Mouse (Mus musculus): ENCODE results near the gene Brca2. TPM values are rescaled to one million over a fixed set of nuclear protein-coding genes. Genes with fewer than 3 reads are reported as not detected.
A peak's percentile ranks its signal among the peaks of the same experiment; 100 is the strongest.
"Not testable (repeated sequence)": the region's sequence is repeated elsewhere in the genome, so short reads cannot be mapped to it uniquely, and the experiment has no call there.

The Brca2 gene
- polyA plus RNA-seq (2016; fragmentation: Nextera tagmentation; extraction: Ambion mirVana) = 38.7 and 46.6 TPM in 2 replicates

DNA sequence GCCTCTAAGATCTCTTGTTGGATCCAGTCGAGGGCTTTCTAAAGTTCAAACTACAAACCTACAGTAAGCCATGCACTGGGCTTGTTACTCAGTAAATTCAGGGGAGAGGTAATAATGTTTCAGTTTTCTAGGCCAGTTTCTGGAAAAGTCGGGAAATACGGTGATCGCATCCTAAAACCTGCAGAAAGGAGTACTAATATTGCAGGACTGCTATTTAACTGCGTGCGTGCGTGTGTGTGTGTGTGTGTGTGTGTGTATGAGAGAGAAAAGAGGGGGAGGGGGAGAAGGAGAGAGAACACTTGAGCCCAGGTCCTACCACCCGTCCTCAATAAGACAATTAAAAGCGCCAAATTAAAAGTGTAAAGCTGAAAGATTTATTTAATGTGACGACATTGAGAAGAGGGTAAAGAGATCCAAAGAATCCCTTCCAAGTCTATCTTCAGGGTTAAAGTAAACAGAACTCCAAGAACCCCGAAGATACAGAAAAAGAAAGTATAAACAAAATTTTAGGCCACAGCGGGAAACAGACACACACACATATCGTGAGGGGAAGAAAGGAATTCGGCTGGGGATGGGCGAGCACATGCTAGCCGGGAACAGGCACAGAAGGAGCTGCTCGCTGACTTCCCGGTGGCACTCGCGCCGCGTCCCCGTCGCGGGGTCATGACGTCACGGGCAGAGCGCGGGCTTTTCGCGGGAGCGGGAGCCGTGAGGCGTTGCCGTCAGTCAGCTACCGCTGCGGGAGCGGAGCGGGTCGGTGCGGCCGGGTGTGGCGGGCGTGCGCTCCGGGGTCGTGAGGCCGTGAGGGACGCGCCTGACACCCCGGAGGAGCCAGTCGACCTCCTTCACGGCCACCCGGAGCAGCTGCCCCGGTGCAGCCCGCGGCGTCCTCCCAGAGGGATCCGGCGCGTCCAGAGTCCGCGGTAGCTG, at the start of gene Brca2:
Brca2 (plus strand) TSS at position 694 of the 930 bp plus-strand sequence.
- Histone ChIP-seq H3K36me3 (peaks cover 23% of the 10 kb centered on the region), H3K9me3 (replicated peaks) (no peaks in the 10 kb centered on the region), H3K4me1 (peaks cover 23% of the 10 kb centered on the region), H3K27me3 (ENCODE audit: low read depth, poor library complexity, severe bottlenecking) (no peaks in the 10 kb centered on the region), H3K27ac (peak within 1 kb of the TSS; percentile 98), H3K4me3 (peak within 1 kb of the TSS; percentile 89)
- WGBS = 7% methylated on average over 62 of the region's 63 CpGs
- DNase-seq (ENCODE audit: low spot score) = peak; percentile 98

GRCm38 (mm10) chr5:150477364-150477763, 45.1 kb upstream of the Brca2 start:
- Histone ChIP-seq H3K27me3 (ENCODE audit: low read depth, poor library complexity, severe bottlenecking) (no peaks in the 10 kb centered on the region), H3K4me1 (no peaks in the 10 kb centered on the region; the same call in 1 of the 2 replicates), H3K36me3 (no peaks in the 10 kb centered on the region), H3K4me3 (no peak overlapping the region), H3K27ac (no peak overlapping the region), H3K9me3 (replicated peaks) (no peaks in the 10 kb centered on the region)
- no peak for DNase-seq (ENCODE audit: low spot score)
- 70% methylated on average over 4 of the region's 4 CpGs for WGBS

GRCm38 (mm10) chr5:150478612-150479011, 43.8 kb upstream of the Brca2 start:
- DNase-seq (ENCODE audit: low spot score) = no peak
- H3K36me3 ChIP-seq = no peaks in the 10 kb centered on the region
- 79% methylated on average over 4 of the region's 4 CpGs for WGBS

DNA sequence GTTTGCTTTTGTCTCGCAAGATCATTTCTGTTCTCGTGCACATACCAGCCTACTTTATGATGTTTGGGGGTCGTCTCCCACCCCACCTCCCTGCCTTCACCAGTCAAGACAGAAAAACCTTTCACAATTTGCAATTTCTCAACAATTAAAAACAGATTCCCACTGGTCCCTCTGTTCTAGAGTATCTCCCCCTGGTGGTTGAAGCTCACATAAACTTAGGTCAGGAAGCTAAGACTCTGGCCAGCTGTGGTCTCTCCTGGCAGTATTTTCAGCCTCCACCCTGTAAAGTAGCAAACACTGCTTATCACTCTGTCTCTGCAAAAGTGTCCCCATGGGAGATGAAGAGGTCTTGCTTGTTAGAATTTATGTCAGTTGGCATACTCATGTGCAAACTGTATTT, 37.2 kb upstream of the Brca2 start:
- Histone ChIP-seq H3K4me1 (peaks cover 7% of the 10 kb centered on the region; the same call in 1 of the 2 replicates), H3K4me3 (no peak overlapping the region), H3K9me3 (replicated peaks) (no peaks in the 10 kb centered on the region), H3K36me3 (no peaks in the 10 kb centered on the region), H3K27me3 (ENCODE audit: low read depth, poor library complexity, severe bottlenecking) (no peaks in the 10 kb centered on the region), H3K27ac (no peak overlapping the region)
- WGBS = 49% methylated on average over 3 of the region's 3 CpGs
- no peak for DNase-seq (ENCODE audit: low spot score)

More at GRCm38 (mm10) chr5:150478612-150479011, 43.8 kb upstream of the Brca2 start:
- no peaks in the 10 kb centered on the region; the same call in 1 of the 2 replicates for H3K4me1 ChIP-seq
- no peak overlapping the region for H3K27ac ChIP-seq
- H3K27me3 ChIP-seq (ENCODE audit: low read depth, poor library complexity, severe bottlenecking) = no peaks in the 10 kb centered on the region
- no peak overlapping the region for H3K4me3 ChIP-seq
- no peaks in the 10 kb centered on the region for H3K9me3 ChIP-seq (replicated peaks)

DNA sequence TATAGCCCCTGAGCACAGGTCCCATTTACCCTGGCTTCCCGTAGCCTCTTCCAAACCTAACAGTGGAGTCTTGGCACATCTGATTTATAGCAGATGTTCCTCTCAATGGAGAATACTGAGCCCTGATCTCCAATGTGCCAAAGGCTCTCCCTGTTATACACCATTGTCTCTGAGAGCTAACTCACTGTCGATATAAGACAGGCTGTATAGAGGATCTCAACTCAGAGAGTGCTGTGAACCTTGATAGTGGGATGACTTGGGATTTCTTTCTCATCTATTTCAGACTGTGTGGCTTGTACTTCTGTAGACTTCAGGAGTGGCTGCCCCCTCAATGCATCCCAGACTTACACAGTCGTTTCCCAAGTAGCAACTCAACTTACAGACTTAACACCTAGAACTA, 32.1 kb upstream of the Brca2 start:
- H3K4me1 ChIP-seq = peaks cover 2% of the 10 kb centered on the region; the same call in 1 of the 2 replicates
- no peaks in the 10 kb centered on the region for H3K36me3 ChIP-seq
- DNase-seq (ENCODE audit: low spot score) = no peak
- 78% methylated on average over 3 of the region's 3 CpGs for WGBS
- H3K27ac ChIP-seq = no peak overlapping the region
- H3K9me3 ChIP-seq (replicated peaks) = no peaks in the 10 kb centered on the region
- H3K4me3 ChIP-seq = no peak overlapping the region
- H3K27me3 ChIP-seq (ENCODE audit: low read depth, poor library complexity, severe bottlenecking) = no peaks in the 10 kb centered on the region

- H3K36me3 ChIP-seq = no peaks in the 10 kb centered on the region
- WGBS = 82% methylated on average over 8 of the region's 8 CpGs
- no peaks in the 10 kb centered on the region for H3K27me3 ChIP-seq (ENCODE audit: low read depth, poor library complexity, severe bottlenecking)
- no peak overlapping the region for H3K4me3 ChIP-seq
- 0 out of 2 replicates have a peak overlapping the region, but pooled peaks have one; percentile 50 for H3K27ac ChIP-seq
- H3K9me3 ChIP-seq (replicated peaks) = no peaks in the 10 kb centered on the region
- H3K4me1 ChIP-seq = no peaks in the 10 kb centered on the region
- DNase-seq (ENCODE audit: low spot score) = no peak
Observed at GRCm38 (mm10) chr5:150490821-150491220, 31.6 kb upstream of the Brca2 start.

DNA sequence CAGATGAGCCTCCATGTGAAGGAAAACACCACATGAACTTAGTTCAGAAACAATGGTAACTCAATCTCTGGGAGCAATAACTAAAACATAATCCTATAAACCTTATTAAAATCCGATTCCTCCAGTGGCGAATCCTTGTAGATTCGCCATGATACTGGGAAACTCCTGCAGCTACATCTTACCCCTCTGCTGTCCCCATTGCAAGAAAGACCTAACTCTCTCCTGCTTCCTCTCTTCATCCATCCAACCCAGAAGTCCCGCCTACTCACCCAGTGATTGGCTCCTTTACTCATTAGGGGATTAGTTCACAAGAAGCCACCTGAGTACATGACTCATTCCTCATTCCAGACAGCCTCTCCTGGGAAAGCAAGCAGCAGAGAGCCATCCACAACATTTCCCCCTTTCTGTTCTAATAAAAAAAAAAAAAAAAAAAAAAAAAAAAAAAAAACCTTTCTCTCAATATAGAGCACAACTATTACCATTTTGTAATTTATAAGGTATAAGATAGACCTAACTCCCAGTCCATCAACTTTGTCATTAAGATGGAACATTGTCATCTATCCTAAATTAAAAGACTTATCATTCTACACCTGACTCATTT, 30.8 kb upstream of the Brca2 start:
- H3K27ac ChIP-seq; H3K36me3 ChIP-seq; H3K27me3 ChIP-seq (ENCODE audit: low read depth, poor library complexity, severe bottlenecking); H3K9me3 ChIP-seq (replicated peaks); H3K4me1 ChIP-seq; H3K4me3 ChIP-seq; DNase-seq (ENCODE audit: low spot score): not testable (repeated sequence)
- WGBS = 85% methylated on average over 4 of the region's 4 CpGs

DNA sequence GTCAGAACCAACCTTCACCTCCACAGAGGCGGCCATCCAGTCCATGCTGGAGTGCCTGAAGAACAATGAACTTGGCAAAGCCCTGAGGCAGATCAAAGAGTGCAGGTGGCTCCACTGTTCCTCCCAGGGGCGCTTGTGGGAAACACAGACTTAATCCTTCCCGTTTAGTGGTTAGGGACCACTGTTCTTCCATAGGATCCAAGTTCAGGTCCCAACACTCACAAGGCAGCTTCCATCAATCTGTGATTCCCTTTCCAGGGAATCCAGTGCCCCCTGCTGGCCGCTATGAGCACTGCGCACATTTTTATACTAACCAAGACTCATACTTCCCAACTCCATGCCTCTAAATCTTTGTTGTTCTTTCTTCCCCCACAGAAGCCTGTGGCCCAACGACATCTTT, 26.6 kb upstream of the Brca2 start:
- no peaks in the 10 kb centered on the region for H3K36me3 ChIP-seq
- no peaks in the 10 kb centered on the region for H3K27me3 ChIP-seq (ENCODE audit: low read depth, poor library complexity, severe bottlenecking)
- 45% methylated on average over 6 of the region's 6 CpGs for WGBS
- H3K4me1 ChIP-seq = no peaks in the 10 kb centered on the region
- H3K4me3 ChIP-seq = no peak overlapping the region
- H3K9me3 ChIP-seq (replicated peaks) = no peaks in the 10 kb centered on the region
- DNase-seq (ENCODE audit: low spot score) = peak; percentile 40
- no peak overlapping the region for H3K27ac ChIP-seq

- 88% methylated on average over 6 of the region's 6 CpGs for WGBS
- no peaks in the 10 kb centered on the region for H3K27me3 ChIP-seq (ENCODE audit: low read depth, poor library complexity, severe bottlenecking)
- no peak overlapping the region for H3K27ac ChIP-seq
- DNase-seq (ENCODE audit: low spot score) = no peak
- no peak overlapping the region for H3K4me3 ChIP-seq
- no peaks in the 10 kb centered on the region for H3K4me1 ChIP-seq
- no peaks in the 10 kb centered on the region for H3K36me3 ChIP-seq
- H3K9me3 ChIP-seq (replicated peaks) = no peaks in the 10 kb centered on the region
Observed at GRCm38 (mm10) chr5:150510451-150511225, 11.8 kb upstream of the Brca2 start.

- 77% methylated on average over 4 of the region's 4 CpGs for WGBS
- Histone ChIP-seq H3K4me1 (0 out of 2 replicates have a peak, but pooled peaks cover 7% of the 10 kb centered on the region), H3K4me3 (no peak overlapping the region), H3K27ac (no peak overlapping the region), H3K27me3 (ENCODE audit: low read depth, poor library complexity, severe bottlenecking) (no peaks in the 10 kb centered on the region), H3K9me3 (replicated peaks) (no peaks in the 10 kb centered on the region), H3K36me3 (no peaks in the 10 kb centered on the region)
- peak; percentile 15 for DNase-seq (ENCODE audit: low spot score)
Observed at GRCm38 (mm10) chr5:150513264-150513663, 9.2 kb upstream of the Brca2 start.

GRCm38 (mm10) chr5:150514027-150514426, 8.4 kb upstream of the Brca2 start:
- Histone ChIP-seq H3K9me3 (replicated peaks) (no peaks in the 10 kb centered on the region), H3K4me1 (0 out of 2 replicates have a peak, but pooled peaks cover 7% of the 10 kb centered on the region), H3K4me3 (no peak overlapping the region), H3K36me3 (no peaks in the 10 kb centered on the region), H3K27me3 (ENCODE audit: low read depth, poor library complexity, severe bottlenecking) (no peaks in the 10 kb centered on the region), H3K27ac (no peak overlapping the region)
- 81% methylated on average over 1 of the region's 1 CpGs for WGBS
- peak; percentile 8 for DNase-seq (ENCODE audit: low spot score)

DNA sequence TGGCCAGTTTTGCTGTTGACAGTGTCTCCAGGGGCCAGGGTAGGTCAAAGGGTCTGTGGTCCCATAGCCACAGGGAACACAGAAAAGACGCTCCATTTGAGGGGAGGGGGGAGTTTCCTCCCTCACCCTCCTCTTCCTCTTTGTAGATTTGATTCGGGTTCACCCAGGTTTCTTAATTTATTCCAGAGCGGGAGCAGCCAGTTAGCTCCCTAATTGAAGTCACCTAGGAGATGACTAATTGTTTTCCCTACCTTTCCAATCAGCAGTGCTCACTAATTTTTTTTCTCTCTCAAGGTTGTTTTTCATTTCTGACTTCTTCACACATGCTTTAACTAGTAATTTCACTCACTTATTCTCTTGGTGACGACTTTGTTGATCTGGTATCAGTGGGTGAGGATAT, 4.4 kb upstream of the Brca2 start, which contains the start of gene Zar1l:
Zar1l (minus strand) TSS at position 101 of the 400 bp plus-strand sequence.
- WGBS = 45% methylated on average over 4 of the region's 4 CpGs
- Histone ChIP-seq H3K36me3 (no peaks in the 10 kb centered on the region), H3K9me3 (replicated peaks) (no peaks in the 10 kb centered on the region), H3K27ac (no peak within 1 kb of the TSS), H3K4me3 (no peak within 1 kb of the TSS), H3K4me1 (peaks cover 12% of the 10 kb centered on the region; the same call in 1 of the 2 replicates), H3K27me3 (ENCODE audit: low read depth, poor library complexity, severe bottlenecking) (no peaks in the 10 kb centered on the region)
- DNase-seq (ENCODE audit: low spot score) = no peak

Measured in limb, embryonic 10.5 days (tissue).